Comparison of ENCODE assay signal across 12 mouse cellular contexts in genomic region chrX:102115676-102116075, GRCm38 (mm10). TPM values are rescaled to one million over a fixed set of nuclear protein-coding genes. Genes with fewer than 3 reads are reported as not detected.
DNase-seq lines count a peak whose midpoint lies in the region; ATAC-seq lines count a peak whose summit lies in the region.
"Had no signal": no experiment of that assay in that cellular context is flagged by ENCODE, and none has a peak within 500 bp of the region (broad histone marks: within the 10 kb centered on the region; RNA-seq: fewer than 3 reads in every experiment).

No protein-coding gene starts in this region.

- H3K9me3 ChIP-seq in forebrain, embryonic 13.5 days (replicated peaks): no peaks in the 10 kb centered on the region
- H3K9me3 ChIP-seq in neural tube, embryonic 14.5 days (ENCODE audit: control insufficient read depth, low read length): no peaks in the 10 kb centered on the region
- H3K9me3 ChIP-seq: megakaryocyte, embryonic 14.5 days had no signal

- H3K9ac ChIP-seq in forebrain, embryonic 13.5 days: no peak overlapping the region
- no peak overlapping the region for H3K9ac ChIP-seq in neural tube, embryonic 14.5 days (replicated peaks; ENCODE audit: low read depth, low read length)

- no peak overlapping the region for H3K4me2 ChIP-seq in forebrain, embryonic 13.5 days
- no peak overlapping the region for H3K4me2 ChIP-seq in neural tube, embryonic 14.5 days (ENCODE audit: low read depth, low read length)
- H3K4me2 ChIP-seq: liver, embryonic 11.5 days had no signal

- ATAC-seq in forebrain, embryonic 13.5 days: peak; percentile 25; the same call in 1 of the 2 replicates
- ATAC-seq in neural tube, embryonic 14.5 days (ENCODE audit: low read depth): no peak

- intact Hi-C loops in left cerebral cortex, postnatal 4 days (cut with DNase I): no loop called here
- intact Hi-C loops in heart, postnatal 36 days (cut with DNase I): no loop called here

- H3K4me3 ChIP-seq in forebrain, embryonic 13.5 days: no peak overlapping the region
- no peak overlapping the region for H3K4me3 ChIP-seq in neural tube, embryonic 14.5 days (ENCODE audit: low read depth, low read length)
- H3K4me3 ChIP-seq: megakaryocyte, embryonic 14.5 days had no signal

- 31% methylated on average over 4 of the region's 4 CpGs for WGBS in forebrain, embryonic 13.5 days
- WGBS in neural tube, embryonic 14.5 days: 34% methylated on average over 4 of the region's 4 CpGs

- no peaks in the 10 kb centered on the region; the same call in 1 of the 2 replicates for H3K27me3 ChIP-seq in forebrain, embryonic 13.5 days
- no peaks in the 10 kb centered on the region for H3K27me3 ChIP-seq in neural tube, embryonic 14.5 days (ENCODE audit: control insufficient read depth, insufficient read depth, low read length)

- peak overlapping the region; percentile 69 for H3K27ac ChIP-seq in forebrain, embryonic 13.5 days
- H3K27ac ChIP-seq in neural tube, embryonic 14.5 days (ENCODE audit: low read depth, low read length): peak overlapping the region; percentile 44; the same call in 1 of the 2 replicates
- H3K27ac ChIP-seq: kidney, postnatal 0 days had no signal

- peaks cover 9% of the 10 kb centered on the region; the same call in 1 of the 2 replicates for H3K4me1 ChIP-seq in forebrain, embryonic 13.5 days
- no peaks in the 10 kb centered on the region for H3K4me1 ChIP-seq in neural tube, embryonic 14.5 days (ENCODE audit: control insufficient read depth, insufficient read depth, low read length)

- DNase-seq in left cerebral cortex, adult 11 months (ENCODE audit: low spot score): peak; percentile 17
- no peak for DNase-seq in left cerebral cortex, postnatal 4 days
- DNase-seq in layer of hippocampus, adult 9-11 months: peak; percentile 14
- no peak for DNase-seq in spleen, postnatal 36 days (ENCODE audit: low spot score in 2 of 2)
- no peak for DNase-seq in ovary, postnatal 14 days (ENCODE audit: low spot score)
- no peak for DNase-seq in heart, postnatal 36 days
- DNase-seq: heart, postnatal 14 days had no signal

- H3K36me3 ChIP-seq in forebrain, embryonic 13.5 days (ENCODE audit: poor library complexity, severe bottlenecking): no peaks in the 10 kb centered on the region
- H3K36me3 ChIP-seq in neural tube, embryonic 14.5 days (ENCODE audit: control insufficient read depth, insufficient read depth, low read length): no peaks in the 10 kb centered on the region

RNA-seq across cellular contexts. Expression of gene Pin4, which starts 3.6 kb away (rescaled TPM):
- total RNA-seq in left cerebral cortex, postnatal 4 days (2021): 10 to 100 TPM; 19.1 to 23.7 TPM
- 70.5 and 86.0 TPM in 2 replicates for polyA plus RNA-seq in forebrain, embryonic 13.5 days (2015; fragmentation: Nextera tagmentation; extraction: Ambion mirVana)
- 65.6 and 71.6 TPM in 2 replicates for polyA plus RNA-seq in neural tube, embryonic 14.5 days (2014; fragmentation: Nextera tagmentation; extraction: Ambion mirVana)
- 10 to 100 TPM; 16.2 to 18.8 TPM for total RNA-seq in heart, postnatal 36 days (2021)

RNA-seq across cellular contexts. Expression of gene Ercc6l, which starts 41.2 kb away (rescaled TPM):
- total RNA-seq in left cerebral cortex, postnatal 4 days (2021): 1 to 10 TPM; 1.0 to 1.1 TPM
- 9.8 and 9.9 TPM in 2 replicates for polyA plus RNA-seq in forebrain, embryonic 13.5 days (2015; fragmentation: Nextera tagmentation; extraction: Ambion mirVana)
- polyA plus RNA-seq in neural tube, embryonic 14.5 days (2014; fragmentation: Nextera tagmentation; extraction: Ambion mirVana): 0.94 and 1.6 TPM in 2 replicates
- under 1 TPM; 0.38 to 0.58 TPM for total RNA-seq in heart, postnatal 36 days (2021)

RNA-seq across cellular contexts. Expression of gene Rtl5, which starts 44.6 kb away (rescaled TPM):
- total RNA-seq in left cerebral cortex, postnatal 4 days (2021): 10 to 100 TPM; 14.0 to 17.3 TPM
- polyA plus RNA-seq in forebrain, embryonic 13.5 days (2015; fragmentation: Nextera tagmentation; extraction: Ambion mirVana): 9.4 and 10.3 TPM in 2 replicates
- polyA plus RNA-seq in neural tube, embryonic 14.5 days (2014; fragmentation: Nextera tagmentation; extraction: Ambion mirVana): 3.3 and 3.9 TPM in 2 replicates
- 1 to 10 TPM; 2.5 to 2.6 TPM for total RNA-seq in heart, postnatal 36 days (2021)

Comparison
In these comparisons a context has a peak if more than half of its experiments do, and no peak if none do; other contexts are left out.
1. DNase-seq: peak in left cerebral cortex, adult 11 months (single experiment) and layer of hippocampus, adult 9-11 months (single experiment); none in left cerebral cortex, postnatal 4 days (single experiment), spleen, postnatal 36 days (0 of 2), ovary, postnatal 14 days (single experiment) and heart, postnatal 36 days (0 of 2).
2. RNA of gene Rtl5, which starts 44.6 kb away (total RNA-seq): 14.0 to 17.3 TPM in left cerebral cortex, postnatal 4 days; 2.5 to 2.6 TPM in heart, postnatal 36 days; every median in the first group is over 4 times any median in the second.